14 mouse cellular contexts compared by ENCODE assay signal in the genomic region with DNA sequence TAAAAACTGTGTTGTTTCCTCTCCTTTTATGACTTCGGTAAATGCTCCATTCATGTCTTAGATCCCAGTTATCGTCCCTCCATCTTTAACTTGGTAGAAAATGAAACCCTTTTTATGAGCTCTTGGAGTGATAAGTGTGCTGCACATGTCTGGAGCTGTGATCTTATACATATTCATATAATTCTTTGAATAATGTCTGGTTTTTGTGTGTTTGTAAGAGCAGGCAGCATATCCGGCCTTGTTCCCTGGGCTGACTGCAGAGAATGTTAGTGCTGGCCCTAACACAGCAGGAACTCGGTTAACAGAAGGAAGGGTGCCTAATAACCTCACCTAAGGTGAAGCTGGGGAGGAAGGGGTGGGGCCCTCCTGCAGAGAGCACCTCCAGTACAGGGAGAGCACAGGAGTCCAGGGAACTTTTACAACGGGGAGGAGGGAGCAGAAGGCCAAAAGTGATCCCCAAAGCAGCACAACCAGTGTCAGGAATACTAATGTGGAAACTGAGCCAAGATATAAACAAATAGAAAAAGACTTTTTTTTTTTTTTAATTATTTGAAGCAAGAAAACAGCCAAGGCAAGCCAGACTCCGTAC. TPM values are rescaled to one million over a fixed set of nuclear protein-coding genes. Genes with fewer than 3 reads are reported as not detected.
DNase-seq lines count a peak whose midpoint lies in the region; ATAC-seq lines count a peak whose summit lies in the region.
"Had no signal": no experiment of that assay in that cellular context is flagged by ENCODE, and none has a peak within 500 bp of the region (broad histone marks: within the 10 kb centered on the region; RNA-seq: fewer than 3 reads in every experiment).

No protein-coding gene starts in this region.

- no peak overlapping the region for H3K9ac ChIP-seq in forebrain, embryonic 14.5 days (ENCODE audit: low read length)
- no peak overlapping the region for H3K9ac ChIP-seq in kidney, embryonic 14.5 days (ENCODE audit: low read depth, low read length)
- H3K9ac ChIP-seq: embryonic facial prominence, embryonic 13.5 days; heart, embryonic 15.5 days; liver, embryonic 14.5 days; neural tube, embryonic 12.5 days had no signal

- ATAC-seq in forebrain, embryonic 14.5 days = peak; percentile 81
- ATAC-seq in kidney, embryonic 14.5 days (ENCODE audit: low FRiP score, low TSS enrichment) = peak; percentile 43; the same call in 1 of the 2 replicates

- 21% methylated on average over 6 of the region's 6 CpGs for WGBS in forebrain, embryonic 14.5 days
- 58% methylated on average over 6 of the region's 6 CpGs for WGBS in forebrain, embryonic 10.5 days
- whole genome bisulfite sequencing in kidney, embryonic 14.5 days = 37% methylated on average over 6 of the region's 6 CpGs

- H3K27ac ChIP-seq in forebrain, embryonic 14.5 days (ENCODE audit: low read depth, low read length) = peak overlapping the region; percentile 29
- no peak overlapping the region for H3K27ac ChIP-seq in forebrain, embryonic 10.5 days
- H3K27ac ChIP-seq in kidney, embryonic 14.5 days (ENCODE audit: low read depth, low read length) = no peak overlapping the region
- H3K27ac ChIP-seq: embryonic facial prominence, embryonic 13.5 days; heart, embryonic 15.5 days; liver, embryonic 14.5 days; neural tube, embryonic 12.5 days had no signal

- peak; percentile 61 for DNase-seq in forebrain, embryonic 14.5 days (ENCODE audit: low spot score)
- no peak for DNase-seq in forebrain, embryonic 10.5 days (ENCODE audit: extremely low spot score, low spot score)
- peak; percentile 24 for DNase-seq in kidney, adult 18-20 months
- DNase-seq in kidney, postnatal 10 days = no peak
- DNase-seq in brain, adult 2 months (ENCODE audit: low read depth, low spot score) = peak; percentile 39
- DNase-seq in cerebellum, adult 8-10 months = no peak
- no peak for DNase-seq in adrenal gland, postnatal 25 days
- DNase-seq: cerebellum, postnatal 14 days; thymus, postnatal 14 days had no signal

- H3K27me3 ChIP-seq in forebrain, embryonic 14.5 days (replicated peaks; ENCODE audit: control insufficient read depth, insufficient read depth, low read length) = no peaks in the 10 kb centered on the region
- H3K27me3 ChIP-seq in forebrain, embryonic 10.5 days (ENCODE audit: poor library complexity, severe bottlenecking) = no peaks in the 10 kb centered on the region
- no peaks in the 10 kb centered on the region for H3K27me3 ChIP-seq in kidney, embryonic 14.5 days (ENCODE audit: control insufficient read depth, insufficient read depth, low read length)
- H3K27me3 ChIP-seq: embryonic facial prominence, embryonic 13.5 days; heart, embryonic 15.5 days; neural tube, embryonic 12.5 days had no signal

- no peaks in the 10 kb centered on the region for H3K36me3 ChIP-seq in forebrain, embryonic 14.5 days (ENCODE audit: control insufficient read depth, insufficient read depth, low read length)
- H3K36me3 ChIP-seq in forebrain, embryonic 10.5 days (replicated peaks) = no peaks in the 10 kb centered on the region
- H3K36me3 ChIP-seq in kidney, embryonic 14.5 days (ENCODE audit: control insufficient read depth, insufficient read depth, low read length) = no peaks in the 10 kb centered on the region
- H3K36me3 ChIP-seq: embryonic facial prominence, embryonic 13.5 days; heart, embryonic 15.5 days; neural tube, embryonic 12.5 days had no signal

- no peaks in the 10 kb centered on the region for H3K9me3 ChIP-seq in forebrain, embryonic 14.5 days (replicated peaks; ENCODE audit: control insufficient read depth, low read length)
- H3K9me3 ChIP-seq in forebrain, embryonic 10.5 days = no peaks in the 10 kb centered on the region
- no peaks in the 10 kb centered on the region for H3K9me3 ChIP-seq in kidney, embryonic 14.5 days (ENCODE audit: control insufficient read depth, low read length)
- H3K9me3 ChIP-seq: embryonic facial prominence, embryonic 13.5 days; heart, embryonic 15.5 days; neural tube, embryonic 12.5 days had no signal

- H3K4me1 ChIP-seq in forebrain, embryonic 14.5 days (ENCODE audit: control insufficient read depth, insufficient read depth, low read length) = peaks cover 15% of the 10 kb centered on the region
- H3K4me1 ChIP-seq in forebrain, embryonic 10.5 days = peaks cover 15% of the 10 kb centered on the region
- 0 out of 2 replicates have a peak, but pooled peaks cover 8% of the 10 kb centered on the region for H3K4me1 ChIP-seq in kidney, embryonic 14.5 days (ENCODE audit: control insufficient read depth, insufficient read depth, low read length)

- H3K4me2 ChIP-seq in forebrain, embryonic 14.5 days (ENCODE audit: low read length) = no peak overlapping the region; the same call in 1 of the 2 replicates
- H3K4me2 ChIP-seq in kidney, embryonic 14.5 days (replicated peaks; ENCODE audit: low read depth, low read length) = no peak overlapping the region
- H3K4me2 ChIP-seq: embryonic facial prominence, embryonic 13.5 days; neural tube, embryonic 12.5 days had no signal

- H3K4me3 ChIP-seq in forebrain, embryonic 14.5 days (ENCODE audit: low read depth, low read length) = no peak overlapping the region
- H3K4me3 ChIP-seq in forebrain, embryonic 10.5 days = no peak overlapping the region
- H3K4me3 ChIP-seq in kidney, embryonic 14.5 days (ENCODE audit: low read length) = no peak overlapping the region
- H3K4me3 ChIP-seq: embryonic facial prominence, embryonic 13.5 days; heart, embryonic 15.5 days; neural tube, embryonic 12.5 days had no signal

RNA-seq across cellular contexts. Expression of a gene that starts 47.2 kb away (rescaled TPM):
- polyA plus RNA-seq in forebrain, embryonic 14.5 days (2014; fragmentation: Nextera tagmentation; extraction: Ambion mirVana) = 6.5 and 7.0 TPM in 2 replicates
- polyA plus RNA-seq in forebrain, embryonic 10.5 days (2016; fragmentation: Nextera tagmentation; extraction: Ambion mirVana) = 4.6 and 4.8 TPM in 2 replicates
- polyA plus RNA-seq in kidney, embryonic 14.5 days (2014; fragmentation: Nextera tagmentation; extraction: Ambion mirVana) = 3.9 and 8.5 TPM in 2 replicates
- total RNA-seq in adrenal gland, postnatal 25 days (2021) = 14.7 and 15.1 TPM in 2 replicates

Comparison
In these comparisons a context has a peak if more than half of its experiments do, and no peak if none do; other contexts are left out.
1. DNase-seq: peak in forebrain, embryonic 14.5 days (single experiment), kidney, adult 18-20 months (single experiment) and brain, adult 2 months (single experiment); none in forebrain, embryonic 10.5 days (single experiment), kidney, postnatal 10 days (single experiment), cerebellum, adult 8-10 months (single experiment) and adrenal gland, postnatal 25 days (single experiment).